Mouse (Mus musculus) mouse trophoblast stem cell (cell line): ENCODE data around the gene Uhrf1bp1l.

ENCODE experiments used
- in situ Hi-C, 2 experiments: fragments of 300-500 bp; cut with MseI, MboI; formaldehyde crosslinking; loops; 2 replicates in 1 of 2; 3 replicates in 1 of 2; pipeline ENCODE4 v1.15.1; 2025

The Uhrf1bp1l gene

GRCm38 (mm10) chr10:89745666-89746020 lies 852 bp downstream of the Uhrf1bp1l start:
- in situ Hi-C loops = no loop called here

GRCm38 (mm10) chr10:89746581-89746980 lies 1.8 kb downstream of the Uhrf1bp1l start:
- in situ Hi-C loops = no loop called here

GRCm38 (mm10) chr10:89747221-89747905 lies 2.6 kb downstream of the Uhrf1bp1l start:
- in situ Hi-C loops = no loop called here

GRCm38 (mm10) chr10:89747911-89748310 lies 3.1 kb downstream of the Uhrf1bp1l start:
- in situ Hi-C loops = no loop called here

GRCm38 (mm10) chr10:89748619-89749018 lies 3.8 kb downstream of the Uhrf1bp1l start:
- in situ Hi-C loops = no loop called here

GRCm38 (mm10) chr10:89751069-89751468 lies 6.3 kb downstream of the Uhrf1bp1l start:
- in situ Hi-C loops = no loop called here

- in situ Hi-C loops = no loop called here
Observed at GRCm38 (mm10) chr10:89755231-89755630, 10.4 kb downstream of the Uhrf1bp1l start.

GRCm38 (mm10) chr10:89760772-89761171 lies 16.0 kb downstream of the Uhrf1bp1l start:
- in situ Hi-C loops = no loop called here

GRCm38 (mm10) chr10:89764457-89765121 lies 19.8 kb downstream of the Uhrf1bp1l start:
- in situ Hi-C loops = no loop called here

- in situ Hi-C loops = no loop called here
Observed at GRCm38 (mm10) chr10:89765790-89766714, 21.3 kb downstream of the Uhrf1bp1l start.

GRCm38 (mm10) chr10:89768352-89769020 lies 23.7 kb downstream of the Uhrf1bp1l start:
- in situ Hi-C loops = no loop called here

- in situ Hi-C loops = no loop called here
Observed at GRCm38 (mm10) chr10:89769096-89769495, 24.3 kb downstream of the Uhrf1bp1l start.

- in situ Hi-C loops = no loop called here
Observed at GRCm38 (mm10) chr10:89771894-89772293, 27.1 kb downstream of the Uhrf1bp1l start.

- in situ Hi-C loops = no loop called here
Observed at GRCm38 (mm10) chr10:89776029-89776428, 31.2 kb downstream of the Uhrf1bp1l start.

- in situ Hi-C loops = no loop called here
Observed at GRCm38 (mm10) chr10:89791870-89792269, 47.1 kb downstream of the Uhrf1bp1l start.

GRCm38 (mm10) chr10:89794121-89794520 lies 49.3 kb downstream of the Uhrf1bp1l start:
- in situ Hi-C loops = no loop called here

GRCm38 (mm10) chr10:89819146-89819545 lies 74.4 kb downstream of the Uhrf1bp1l start:
- in situ Hi-C loops = no loop called here

- in situ Hi-C loops = no loop called here
Observed at GRCm38 (mm10) chr10:89823906-89824305, 79.1 kb downstream of the Uhrf1bp1l start.

- in situ Hi-C loops = no loop called here
Observed at GRCm38 (mm10) chr10:89826896-89827295, 82.1 kb downstream of the Uhrf1bp1l start.

- in situ Hi-C loops = no loop called here
Observed at GRCm38 (mm10) chr10:89832334-89832733, 87.5 kb downstream of the Uhrf1bp1l start.

GRCm38 (mm10) chr10:89833166-89833565 lies 88.4 kb downstream of the Uhrf1bp1l start:
- in situ Hi-C loops = no loop called here

GRCm38 (mm10) chr10:89837476-89837875 lies 92.7 kb downstream of the Uhrf1bp1l start:
- in situ Hi-C loops = no loop called here
